14 mouse cellular contexts compared by ENCODE assay signal in genomic region chr10:10093713-10094112, GRCm38 (mm10).
DNase-seq lines count a peak whose midpoint lies in the region; ATAC-seq and TF ChIP-seq lines count a peak whose summit lies in the region.
"Had no signal": no experiment of that assay in that cellular context is flagged by ENCODE, and none has a peak within 500 bp of the region (broad histone marks: within the 10 kb centered on the region; RNA-seq: fewer than 3 reads in every experiment).

No protein-coding gene starts in this region.

- H3K4me2 ChIP-seq in neural tube, embryonic 15.5 days: no peak overlapping the region
- H3K4me2 ChIP-seq in kidney, embryonic 14.5 days (replicated peaks; ENCODE audit: low read depth, low read length): no peak overlapping the region
- H3K4me2 ChIP-seq: embryonic facial prominence, embryonic 15.5 days; heart, embryonic 11.5 days; kidney, embryonic 15.5 days; limb, embryonic 13.5 days had no signal

- no peaks in the 10 kb centered on the region for H3K4me1 ChIP-seq in neural tube, embryonic 15.5 days
- no peaks in the 10 kb centered on the region for H3K4me1 ChIP-seq in kidney, embryonic 14.5 days (ENCODE audit: control insufficient read depth, insufficient read depth, low read length)
- H3K4me1 ChIP-seq: embryonic facial prominence, embryonic 15.5 days; kidney, embryonic 15.5 days; limb, embryonic 13.5 days had no signal

- 78% methylated on average over 2 of the region's 2 CpGs for WGBS in neural tube, embryonic 15.5 days
- WGBS in kidney, embryonic 14.5 days: 85% methylated on average over 2 of the region's 2 CpGs

- no peaks in the 10 kb centered on the region for H3K36me3 ChIP-seq in neural tube, embryonic 15.5 days
- H3K36me3 ChIP-seq in kidney, embryonic 14.5 days (ENCODE audit: control insufficient read depth, insufficient read depth, low read length): no peaks in the 10 kb centered on the region
- H3K36me3 ChIP-seq: embryonic facial prominence, embryonic 15.5 days; kidney, embryonic 15.5 days; limb, embryonic 13.5 days had no signal

- peak; percentile 82 to 83 for DNase-seq in cerebellum, postnatal 10 days
- DNase-seq in layer of hippocampus, adult 2 months (ENCODE audit: low spot score in 2 of 2): peak; percentile 42 to 51
- DNase-seq in left cerebral cortex, postnatal 36 days (ENCODE audit: low spot score in 2 of 2): peak; percentile 46 to 63
- DNase-seq in heart, adult 9 months (ENCODE audit: low spot score in 2 of 2): no peak
- no peak for DNase-seq in heart, postnatal 10 days
- DNase-seq: adrenal gland, adult 2 months; lung, adult 18-20 months had no signal

- no peak overlapping the region for H3K9ac ChIP-seq in neural tube, embryonic 15.5 days (replicated peaks)
- H3K9ac ChIP-seq in kidney, embryonic 14.5 days (ENCODE audit: low read depth, low read length): no peak overlapping the region
- H3K9ac ChIP-seq: embryonic facial prominence, embryonic 15.5 days; kidney, embryonic 15.5 days; limb, embryonic 13.5 days had no signal

- H3K9me3 ChIP-seq in neural tube, embryonic 15.5 days (replicated peaks): no peaks in the 10 kb centered on the region
- H3K9me3 ChIP-seq in kidney, embryonic 14.5 days (ENCODE audit: control insufficient read depth, low read length): no peaks in the 10 kb centered on the region
- H3K9me3 ChIP-seq: embryonic facial prominence, embryonic 15.5 days; kidney, embryonic 15.5 days; limb, embryonic 13.5 days had no signal

- no peak for TF ChIP-seq CTCF in layer of hippocampus, adult 2 months (conservative IDR thresholded peaks at IDR 0.05)

- peak; percentile 95 for ATAC-seq in cerebellum, adult (ENCODE audit: insufficient number of reproducible peaks, low FRiP score, low TSS enrichment)
- ATAC-seq in neural tube, embryonic 15.5 days (ENCODE audit: low FRiP score): no peak
- no peak for ATAC-seq in kidney, embryonic 14.5 days (ENCODE audit: low FRiP score, low TSS enrichment)

- peak overlapping the region; percentile 83 for H3K27ac ChIP-seq in layer of hippocampus, adult 2 months
- no peak overlapping the region for H3K27ac ChIP-seq in neural tube, embryonic 15.5 days (replicated peaks)
- no peak overlapping the region for H3K27ac ChIP-seq in kidney, embryonic 14.5 days (ENCODE audit: low read depth, low read length)
- H3K27ac ChIP-seq: embryonic facial prominence, embryonic 15.5 days; kidney, embryonic 15.5 days; limb, embryonic 13.5 days had no signal

- intact Hi-C loops in left cerebral cortex, postnatal 36 days (cut with DNase I): loop anchor here (5.0 to 10.0 kb wide), 3 partner anchors 119 to 229 kb away; partner anchors contain the start of gene Stxbp5
- intact Hi-C loops in heart, postnatal 10 days (cut with DNase I): no loop called here

- no peaks in the 10 kb centered on the region for H3K27me3 ChIP-seq in neural tube, embryonic 15.5 days (replicated peaks)
- H3K27me3 ChIP-seq in kidney, embryonic 14.5 days (ENCODE audit: control insufficient read depth, insufficient read depth, low read length): no peaks in the 10 kb centered on the region
- H3K27me3 ChIP-seq: embryonic facial prominence, embryonic 15.5 days; kidney, embryonic 15.5 days; limb, embryonic 13.5 days had no signal

- H3K4me3 ChIP-seq in layer of hippocampus, adult 2 months: no peak overlapping the region
- no peak overlapping the region for H3K4me3 ChIP-seq in neural tube, embryonic 15.5 days (replicated peaks)
- H3K4me3 ChIP-seq in kidney, embryonic 14.5 days (ENCODE audit: low read length): no peak overlapping the region
- H3K4me3 ChIP-seq: embryonic facial prominence, embryonic 15.5 days; kidney, embryonic 15.5 days; limb, embryonic 13.5 days had no signal

Comparison
In these comparisons a context has a peak if more than half of its experiments do, and no peak if none do; other contexts are left out.
1. DNase-seq: peak in cerebellum, postnatal 10 days (2 of 2), layer of hippocampus, adult 2 months (2 of 2) and left cerebral cortex, postnatal 36 days (2 of 2); none in heart, adult 9 months (0 of 2) and heart, postnatal 10 days (0 of 2).